Mouse (Mus musculus): ENCODE measurements at regions not wholly inside any gene's neighbourhood (a gene's known extent, or its start where the extent isn't known, plus 50 kb on each side); places are given as distances from the start of the nearest gene placed in this dataset.

- TF ChIP-seq USF1 (IDR thresholded peaks at IDR 0.05; ENCODE audit: low read depth, low read length): no peak
- TF ChIP-seq POLR2A (IDR thresholded peaks at IDR 0.05; ENCODE audit: control insufficient read depth in 1 of 2, insufficient read depth in 1 of 2, low read depth in 1 of 2, low read length in 2 of 2, poor library complexity in 1 of 2): no peak
- TF ChIP-seq EP300 (IDR thresholded peaks at IDR 0.05; ENCODE audit: low read depth in 1 of 2, low read length in 2 of 2): no peak
- TF ChIP-seq CTCF (IDR thresholded peaks at IDR 0.05 in 2 of 3, conservative IDR thresholded peaks at IDR 0.05 in 1 of 3; ENCODE audit: control insufficient read depth in 1 of 3, insufficient read depth in 1 of 3, low read depth in 2 of 3, low read length in 3 of 3, poor library complexity in 1 of 3, severe bottlenecking in 1 of 3): no peak
- no peak for TF ChIP-seq E2F4 (IDR thresholded peaks at IDR 0.05; ENCODE audit: borderline replicate concordance, low read depth, low read length)
These were observed 187.8 kb upstream of the Tsc22d2 start for GRCm38 (mm10) chr3:58226447-58227321.

Data from MEL (cell line).